Mouse (Mus musculus) megakaryocyte, embryonic 14.5 days (primary cell): ENCODE measurements around the gene Dnah2.

Source experiments
- FLI1 ChIP-seq: IDR thresholded peaks from 2 replicates; pipeline ENCODE4 v1.6.1; 2012; ENCODE audit warnings: low read length, inconsistent platforms, mixed read lengths
- GATA1 ChIP-seq: IDR thresholded peaks from 3 replicates; pipeline ENCODE4 v1.6.1; 2012; ENCODE audit warnings: mixed read lengths, low read length, inconsistent platforms, borderline replicate concordance

GRCm38 (mm10) chr11:69579128-69580017 lies 30.5 kb upstream of the Dnah2 start:
- TF ChIP-seq FLI1 (no peak), GATA1 (no peak)
